Mouse (Mus musculus) kidney, adult 2 months (tissue): ENCODE results near the gene Dnajc15. TPM values are rescaled to one million over a fixed set of nuclear protein-coding genes. Genes with fewer than 3 reads are reported as not detected.

Source experiments
- DNase-seq: peaks from one replicate; pipeline ENCODE4 v3.0.0; 2021
- H3K27ac ChIP-seq: fragments of 200-500 bp; 2 replicates; pipeline ENCODE4 v1.5.1; 2012; ENCODE audit warnings: low read depth, low read length, control low read depth, inconsistent platforms; ENCODE audit not compliant: insufficient read depth
- H3K27me3 ChIP-seq: fragments of 200-500 bp; replicated peaks from 2 replicates; pipeline ENCODE4 v1.6.1; 2012; ENCODE audit warnings: mild to moderate bottlenecking, moderate library complexity, low read length, inconsistent platforms; ENCODE audit not compliant: control insufficient read depth, insufficient read depth
- H3K36me3 ChIP-seq: fragments of 200-500 bp; 2 replicates; pipeline ENCODE4 v1.6.1; 2012; ENCODE audit warnings: mild to moderate bottlenecking, moderate library complexity, low read length, inconsistent platforms; ENCODE audit not compliant: control insufficient read depth, insufficient read depth
- H3K4me1 ChIP-seq: fragments of 200-500 bp; 2 replicates; pipeline ENCODE4 v1.6.1; 2011; ENCODE audit warnings: low read length; ENCODE audit not compliant: control insufficient read depth, insufficient read depth
- H3K4me3 ChIP-seq: fragments of 200-500 bp; 2 replicates; pipeline ENCODE4 v1.5.1; 2011; ENCODE audit warnings: mild to moderate bottlenecking, low read depth, low read length, control low read depth; ENCODE audit not compliant: insufficient read depth
- CTCF ChIP-seq: fragments of 200-500 bp; conservative IDR thresholded peaks from 2 replicates; pipeline ENCODE4 v1.5.1; 2011; ENCODE audit warnings: low read depth, mild to moderate bottlenecking, control low read depth, low read length, moderate library complexity, mixed read lengths; ENCODE audit not compliant: insufficient read depth, insufficient read length
- POLR2A ChIP-seq: fragments of 200-500 bp; IDR thresholded peaks from one replicate; pipeline ENCODE4 v1.6.1; 2011; ENCODE audit warnings: low read depth, low read length, control low read depth
- WGBS: fragments of 180-500 bp; shearing (Covaris S2); methylation state at CpG from one replicate; pipeline ENCODE4 v1.1.7; 2018; 5-methylcytosine and 5-hydroxymethylcytosine counted together
- polyA plus RNA-seq: library from polyadenylated mRNA; depleted of rRNA; stranded (reverse); fragments of >200 nt; gene quantifications from 2 replicates; pipeline ENCODE4 v1.2.3, GENCODE M21; 2012

The Dnajc15 gene
- polyA plus RNA-seq, 1 experiment = 20.5 TPM

- H3K27me3 ChIP-seq = no peaks in the 10 kb centered on the region
- 93% methylated on average over 6 of the region's 6 CpGs for WGBS
- no peaks in the 10 kb centered on the region for H3K36me3 ChIP-seq
- H3K4me3 ChIP-seq = no peak overlapping the region
- TF ChIP-seq CTCF = no peak
- TF ChIP-seq POLR2A = no peak
- no peaks in the 10 kb centered on the region for H3K4me1 ChIP-seq
- no peak overlapping the region for H3K27ac ChIP-seq
- no peak for DNase-seq
Observed at GRCm38 (mm10) chr14:77817561-77817960, 57.4 kb downstream of the Dnajc15 start.

GRCm38 (mm10) chr14:77814935-77815334 lies 60.0 kb downstream of the Dnajc15 start:
- Histone ChIP-seq H3K27me3 (no peaks in the 10 kb centered on the region), H3K4me1 (no peaks in the 10 kb centered on the region), H3K36me3 (no peaks in the 10 kb centered on the region), H3K4me3 (no peak overlapping the region), H3K27ac (no peak overlapping the region)
- no peak for TF ChIP-seq POLR2A
- TF ChIP-seq CTCF = no peak
- WGBS = 39% methylated on average over 4 of the region's 4 CpGs
- no peak for DNase-seq

- no peak for DNase-seq
- Histone ChIP-seq H3K36me3 (no peaks in the 10 kb centered on the region), H3K4me1 (no peaks in the 10 kb centered on the region), H3K27ac (no peak overlapping the region), H3K27me3 (no peaks in the 10 kb centered on the region), H3K4me3 (no peak overlapping the region)
- no peak for TF ChIP-seq CTCF
- no peak for TF ChIP-seq POLR2A
- 97% methylated on average over 1 of the region's 1 CpGs for WGBS
Observed at GRCm38 (mm10) chr14:77812890-77813289, 62.0 kb downstream of the Dnajc15 start.

GRCm38 (mm10) chr14:77811466-77811865 lies 63.5 kb downstream of the Dnajc15 start:
- Histone ChIP-seq H3K27me3 (no peaks in the 10 kb centered on the region), H3K4me3 (no peak overlapping the region), H3K4me1 (no peaks in the 10 kb centered on the region), H3K36me3 (no peaks in the 10 kb centered on the region), H3K27ac (no peak overlapping the region)
- DNase-seq = no peak
- WGBS = 87% methylated on average over 5 of the region's 5 CpGs
- TF ChIP-seq POLR2A = no peak
- TF ChIP-seq CTCF = no peak

- no peak for DNase-seq
- no peaks in the 10 kb centered on the region for H3K4me1 ChIP-seq
- no peak for TF ChIP-seq CTCF
- TF ChIP-seq POLR2A = no peak
- no peak overlapping the region for H3K4me3 ChIP-seq
- 73% methylated on average over 4 of the region's 4 CpGs for WGBS
- no peak overlapping the region for H3K27ac ChIP-seq
- H3K36me3 ChIP-seq = no peaks in the 10 kb centered on the region
- H3K27me3 ChIP-seq = no peaks in the 10 kb centered on the region
Observed at GRCm38 (mm10) chr14:77807836-77808235, 67.1 kb downstream of the Dnajc15 start.

- Histone ChIP-seq H3K4me3 (no peak overlapping the region), H3K27me3 (no peaks in the 10 kb centered on the region), H3K4me1 (no peaks in the 10 kb centered on the region), H3K36me3 (no peaks in the 10 kb centered on the region), H3K27ac (no peak overlapping the region)
- no peak for DNase-seq
- no peak for TF ChIP-seq CTCF
- no peak for TF ChIP-seq POLR2A
- WGBS = 79% methylated on average over 5 of the region's 5 CpGs
Observed at GRCm38 (mm10) chr14:77806345-77806744, 68.6 kb downstream of the Dnajc15 start.

GRCm38 (mm10) chr14:77802268-77802630 lies 72.7 kb downstream of the Dnajc15 start:
- WGBS = 67% methylated on average over 5 of the region's 5 CpGs
- Histone ChIP-seq H3K4me3 (no peak overlapping the region), H3K4me1 (no peaks in the 10 kb centered on the region), H3K27me3 (no peaks in the 10 kb centered on the region), H3K36me3 (no peaks in the 10 kb centered on the region), H3K27ac (no peak overlapping the region)
- no peak for TF ChIP-seq CTCF
- no peak for TF ChIP-seq POLR2A
- DNase-seq = no peak

- 70% methylated on average over 17 of the region's 17 CpGs for WGBS
- H3K36me3 ChIP-seq = no peaks in the 10 kb centered on the region
- H3K4me3 ChIP-seq = no peak overlapping the region
- H3K27ac ChIP-seq = no peak overlapping the region
- no peaks in the 10 kb centered on the region for H3K27me3 ChIP-seq
- no peaks in the 10 kb centered on the region for H3K4me1 ChIP-seq
- DNase-seq = no peak
- TF ChIP-seq CTCF = no peak
- no peak for TF ChIP-seq POLR2A
Observed at GRCm38 (mm10) chr14:77801571-77802267, 73.2 kb downstream of the Dnajc15 start.
